Mouse (Mus musculus): ENCODE data around the gene Olfr1049.
"Not testable (repeated sequence)": the region's sequence is repeated elsewhere in the genome, so short reads cannot be mapped to it uniquely, and the experiment has no call there.

Olfr1049 gene

DNA sequence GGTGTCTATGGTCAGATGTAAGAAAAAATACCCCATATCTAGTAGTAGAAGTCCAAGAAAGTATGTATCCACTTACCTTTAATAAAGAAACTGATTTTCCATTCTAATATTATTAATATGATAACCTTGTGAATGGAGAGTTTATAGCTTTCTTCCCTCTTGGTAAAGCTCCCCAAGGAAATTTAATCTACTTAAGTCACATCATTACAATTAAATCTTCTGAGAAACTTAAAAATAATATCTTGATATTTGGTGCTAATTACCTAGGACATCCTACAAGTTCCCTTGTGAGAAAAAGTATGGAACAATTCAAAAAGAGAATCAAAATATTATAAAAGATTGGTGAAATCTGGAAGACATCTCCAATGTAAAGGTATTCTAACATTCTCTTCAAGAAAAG is at the start of gene Olfr1049:
Gene Olfr1049 (minus strand): TSS at position 101 of the 400 bp plus-strand sequence.
- DNase-seq (ENCODE audit: low read depth, low spot score), result not testable (repeated sequence)

DNA sequence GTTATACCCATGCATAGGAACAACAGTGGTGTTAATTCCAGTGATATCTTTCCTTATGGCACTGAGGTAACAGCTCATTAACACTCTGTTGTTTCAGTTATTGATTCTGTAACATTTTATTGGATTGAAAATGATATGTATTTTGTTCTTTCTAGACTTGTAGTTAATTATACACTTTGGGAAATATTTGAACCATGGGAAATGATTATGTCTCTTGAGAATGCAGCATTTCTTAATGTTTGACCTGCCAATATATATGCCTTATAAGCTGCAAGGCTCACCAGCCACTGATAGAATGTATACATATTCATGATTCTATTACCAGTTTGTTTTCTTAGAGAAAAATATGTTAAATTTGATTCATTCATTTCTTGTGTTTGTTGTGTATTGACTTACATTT is 34.0 kb upstream of the Olfr1049 start, which contains the start of gene Olfr1052:
Gene Olfr1052 (plus strand): TSS at position 301 of the 400 bp plus-strand sequence.
- DNase-seq (ENCODE audit: low read depth, low spot score), result no peak

DNA sequence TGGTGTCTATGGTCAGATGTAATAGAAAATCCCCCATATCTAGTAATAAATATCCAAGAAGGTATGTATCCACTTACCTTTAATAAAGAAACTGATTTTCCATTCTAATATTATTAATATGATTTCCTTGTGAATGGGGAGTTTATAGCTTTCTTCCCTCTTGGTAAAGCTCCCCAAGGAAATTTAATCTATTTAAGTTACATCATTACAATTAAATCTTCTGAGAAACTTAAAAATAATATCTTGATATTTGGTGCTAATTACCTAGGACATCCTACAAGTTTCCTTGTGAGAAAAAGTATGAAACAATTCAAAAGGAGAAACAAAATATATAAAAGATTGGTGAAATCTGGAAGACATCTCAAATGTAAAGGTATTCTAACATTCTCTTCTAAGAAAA is 20.9 kb upstream of the Olfr1049 start, which contains the start of gene Olfr1051:
Gene Olfr1051 (minus strand): TSS at position 101 of the 400 bp plus-strand sequence.
- not testable (repeated sequence) for DNase-seq (ENCODE audit: low read depth, low spot score)

DNA sequence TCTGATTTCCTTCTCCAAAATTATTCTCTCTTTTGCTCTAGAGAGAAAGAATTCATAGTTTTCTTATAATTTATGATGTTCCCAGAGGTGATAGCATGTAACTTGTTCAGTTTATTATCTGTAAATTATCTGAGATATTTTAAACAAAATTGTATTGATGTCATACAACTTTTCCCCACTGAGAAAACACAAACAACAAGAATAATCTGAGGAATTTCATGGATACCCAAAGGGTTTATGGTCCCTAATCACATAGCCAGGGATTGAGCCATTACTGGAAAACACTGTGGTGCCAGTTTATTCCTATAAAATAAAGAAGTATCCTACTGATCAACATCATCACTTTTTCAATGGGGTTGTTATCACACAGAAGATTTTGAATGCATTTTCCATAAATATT is 17.9 kb downstream of the Olfr1049 start, which contains the start of gene Olfr1048:
Gene Olfr1048 (minus strand): TSS at position 101 of the 400 bp plus-strand sequence.
- DNase-seq (ENCODE audit: low read depth, low spot score), result no peak

DNA sequence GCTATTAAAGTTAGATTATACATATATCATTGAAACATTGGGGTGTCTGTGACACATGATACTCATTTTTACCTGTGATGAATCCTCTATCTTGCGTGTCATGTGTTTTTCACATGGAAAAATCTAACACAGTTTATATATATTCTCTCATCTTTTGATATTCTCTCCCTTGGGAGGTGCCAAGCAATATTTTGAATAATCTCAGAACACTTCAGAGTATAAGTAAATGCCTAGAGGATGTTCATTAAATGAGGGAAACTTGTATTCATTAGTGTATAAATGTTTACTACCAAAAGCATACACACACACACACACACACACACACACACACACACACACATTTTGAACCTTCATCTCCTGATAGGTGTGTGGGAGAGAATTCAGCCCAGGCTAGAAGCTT is 26.8 kb downstream of the Olfr1049 start, which contains the start of gene Olfr1047:
Gene Olfr1047 (minus strand): TSS at position 101 of the 400 bp plus-strand sequence.
- no peak for DNase-seq (ENCODE audit: low read depth, low spot score)

DNA sequence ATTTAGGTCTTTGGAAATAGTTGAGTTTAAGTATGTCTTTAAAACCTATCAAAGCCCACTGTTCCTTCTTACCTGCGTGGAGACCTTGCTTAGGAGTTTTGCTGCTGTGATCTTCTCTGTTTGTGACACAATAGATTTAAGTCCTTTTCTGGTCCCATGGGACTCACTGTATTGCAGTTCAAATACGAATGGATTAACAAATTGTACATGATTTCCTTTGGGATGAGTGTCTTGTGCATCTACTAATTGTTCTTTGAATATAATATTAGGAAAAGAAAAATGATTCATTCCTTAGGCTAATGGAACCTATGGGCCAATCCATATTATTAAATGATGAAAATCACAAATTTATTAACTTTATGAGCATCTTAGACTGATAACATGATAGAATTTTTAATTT is 38.9 kb downstream of the Olfr1049 start, which contains the start of gene Olfr1046:
Gene Olfr1046 (minus strand): TSS at position 101 of the 400 bp plus-strand sequence.
- DNase-seq (ENCODE audit: low read depth, low spot score), result no peak
